In genomic region chr17:71195633-71196391, GRCm38 (mm10) we compare ENCODE assay signal across 8 mouse cellular contexts. TPM values are rescaled to one million over a fixed set of nuclear protein-coding genes. Genes with fewer than 3 reads are reported as not detected.
DNase-seq lines count a peak whose midpoint lies in the region; ATAC-seq and TF ChIP-seq lines count a peak whose summit lies in the region.

No protein-coding gene starts in this region.

- in situ Hi-C loops in CH12.LX (cut with MboI; ENCODE audit: low pct_ligation_motif_present, low pct_unique_long_range_greater_than_20kb, low sequenced_read_pairs), result no loop called here

- DNase-seq in gastrocnemius, adult 2 months, result no peak
- no peak for DNase-seq in gastrocnemius, postnatal 14 days
- DNase-seq in CH12.LX (ENCODE audit: extremely low read depth), result no peak
- DNase-seq in cerebellum, postnatal 36 days, result peak; percentile 21 to 42
- DNase-seq in heart, postnatal 36 days, result peak; percentile 44 to 56
- no peak for DNase-seq in liver, embryonic 11.5 days (ENCODE audit: low spot score)
- DNase-seq in naive thymus-derived CD4-positive, alpha-beta T cell, adult 2 months (ENCODE audit: low read depth), result peak; percentile 84
- DNase-seq in ovary, adult 18-20 months (ENCODE audit: low spot score), result no peak

- H3K27ac ChIP-seq in gastrocnemius, adult 2 months, result peak overlapping the region; percentile 54
- H3K27ac ChIP-seq in CH12.LX (ENCODE audit: insufficient read depth, low read depth), result no peak overlapping the region
- 0 out of 2 replicates have a peak overlapping the region, but pooled peaks have one; percentile 2 for H3K27ac ChIP-seq in liver, embryonic 11.5 days (ENCODE audit: low read depth, low read length)

- H3K4me2 ChIP-seq in CH12.LX (ENCODE audit: insufficient read depth, low read depth, poor library complexity, severe bottlenecking), result no peak overlapping the region; the same call in 1 of the 2 replicates
- 0 out of 2 replicates have a peak overlapping the region, but pooled peaks have one; percentile 20 for H3K4me2 ChIP-seq in liver, embryonic 11.5 days

- H3K27me3 ChIP-seq in CH12.LX (replicated peaks), result no peaks in the 10 kb centered on the region
- no peaks in the 10 kb centered on the region for H3K27me3 ChIP-seq in liver, embryonic 11.5 days (replicated peaks; ENCODE audit: control insufficient read depth, insufficient read depth, low read length)

- H3K9ac ChIP-seq in CH12.LX (ENCODE audit: insufficient read depth, low read depth), result no peak overlapping the region
- H3K9ac ChIP-seq in liver, embryonic 11.5 days (ENCODE audit: low read depth, low read length), result peak overlapping the region; percentile 25; the same call in 1 of the 2 replicates

- peak; percentile 77 for TF ChIP-seq RAD21 in CH12.LX (IDR thresholded peaks at IDR 0.05; ENCODE audit: low read depth, low read length)

- intact Hi-C loops in gastrocnemius, adult 2 months (cut with DNase I), result loop anchor here (2.0 to 5.0 kb wide), 5 partner anchors 69 to 349 kb away; no protein-coding TSS in a partner anchor
- intact Hi-C loops in gastrocnemius, postnatal 14 days (cut with DNase I; ENCODE audit: low total_unique reads), result loop anchor here (5.0 kb wide), 1 partner anchor 129 kb away; no protein-coding TSS in a partner anchor
- intact Hi-C loops in heart, postnatal 36 days (cut with DNase I), result loop anchor here (1.0 to 5.0 kb wide), 4 partner anchors 109 to 209 kb away; partner anchors contain the start of genes Myl12a and Myom1

- no peak for TF ChIP-seq EP300 in CH12.LX (IDR thresholded peaks at IDR 0.05; ENCODE audit: low read length)

- 54% methylated on average over 10 of the region's 10 CpGs for WGBS in liver, embryonic 11.5 days

- peaks cover 0 to 14% of the 10 kb centered on the region in 2 experiments for H3K36me3 ChIP-seq in CH12.LX (replicated peaks in 1 of 2; ENCODE audit: control insufficient read depth in 1 of 2, insufficient read depth in 1 of 2, low read length in 1 of 2)
- H3K36me3 ChIP-seq in liver, embryonic 11.5 days (ENCODE audit: control insufficient read depth, insufficient read depth, low read length), result peaks cover 3% of the 10 kb centered on the region; the same call in 1 of the 2 replicates

- peak overlapping the region; percentile 64 for H3K4me3 ChIP-seq in gastrocnemius, adult 2 months
- no peak overlapping the region for H3K4me3 ChIP-seq in CH12.LX (replicated peaks in 1 of 3; ENCODE audit: low read depth in 2 of 3, low read length in 2 of 3, poor library complexity in 1 of 3)
- H3K4me3 ChIP-seq in liver, embryonic 11.5 days (ENCODE audit: low read depth, low read length), result no peak overlapping the region

- ATAC-seq in liver, embryonic 11.5 days (replicated peaks; ENCODE audit: low FRiP score), result peak; percentile 53; the same call in 1 of the 2 replicates

- peak; percentile 77 for TF ChIP-seq CTCF in gastrocnemius, adult 2 months (IDR thresholded peaks at IDR 0.05)
- TF ChIP-seq CTCF in CH12.LX (conservative IDR thresholded peaks at IDR 0.05 in 1 of 2, IDR thresholded peaks at IDR 0.05 in 1 of 2; ENCODE audit: low read depth in 2 of 2, low read length in 2 of 2), result peak in 1 of 2 experiments; percentile 77; a peak in 2 of 4 replicates

- H3K4me1 ChIP-seq in CH12.LX (ENCODE audit: control insufficient read depth in 1 of 2, insufficient read depth in 2 of 2), result peaks cover 12 to 74% of the 10 kb centered on the region in 2 experiments
- H3K4me1 ChIP-seq in liver, embryonic 11.5 days (replicated peaks; ENCODE audit: control insufficient read depth, insufficient read depth, low read length), result peaks cover 31% of the 10 kb centered on the region

- TF ChIP-seq POLR2A in CH12.LX (IDR thresholded peaks at IDR 0.05; ENCODE audit: low read depth, low read length), result no peak

- dilution Hi-C loops in CH12.LX (cut with MboI; ENCODE audit: extremely low pct_ligation_motif_present, extremely low pct_unique_long_range_greater_than_20kb, low sequenced_read_pairs), result no loop called here

- peaks cover 47% of the 10 kb centered on the region for H3K79me2 ChIP-seq in CH12.LX (replicated peaks; ENCODE audit: control insufficient read depth, extremely low read depth, insufficient read depth, poor library complexity, severe bottlenecking)

- H3K9me3 ChIP-seq in CH12.LX (replicated peaks; ENCODE audit: low read length), result no peaks in the 10 kb centered on the region
- 0 out of 2 replicates have a peak, but pooled peaks cover 2% of the 10 kb centered on the region for H3K9me3 ChIP-seq in liver, embryonic 11.5 days (ENCODE audit: control insufficient read depth, low read length)

TF ChIP-seq in CH12.LX, 34 proteins besides CTCF, POLR2A, EP300 and RAD21:
- no peak for TF ChIP-seq TCF12 (IDR thresholded peaks at IDR 0.05; ENCODE audit: low read depth, low read length)
- TF ChIP-seq MYC (IDR thresholded peaks at IDR 0.05; ENCODE audit: low read depth, low read length), result no peak
- TF ChIP-seq IRF4 (IDR thresholded peaks at IDR 0.05; ENCODE audit: low read depth, low read length), result 0 out of 2 replicates have a peak, but pooled peaks have one; percentile 10
- TF ChIP-seq JUND (conservative IDR thresholded peaks at IDR 0.05; ENCODE audit: low read depth, low read length), result no peak
- TF ChIP-seq SMC3 (IDR thresholded peaks at IDR 0.05; ENCODE audit: low read depth, low read length), result peak; percentile 68
- peak; percentile 31 for TF ChIP-seq ZC3H11A (IDR thresholded peaks at IDR 0.05; ENCODE audit: low read depth, low read length)

RNA-seq across cellular contexts. Expression of gene Lpin2, which starts 13.5 kb away (rescaled TPM):
- total RNA-seq in gastrocnemius, adult 2 months (2021), result 1 to 10 TPM; 5.3 to 5.6 TPM
- total RNA-seq in gastrocnemius, postnatal 14 days (2021), result 1 to 10 TPM; 6.1 to 6.3 TPM
- total RNA-seq in CH12.LX (2012; rRNA removed) (25.1 and 28.1 TPM in 2 replicates), CH12.LX (2014; rRNA removed) (25.4 TPM in 2 replicates)
- 30.4 and 31.4 TPM in 2 replicates for polyA plus RNA-seq in CH12.LX (2012; ENCODE audit: insufficient read length, low read depth)
- 1 to 10 TPM; 7.0 to 7.4 TPM for total RNA-seq in heart, postnatal 36 days (2021)
- 37.7 and 37.9 TPM in 2 replicates for polyA plus RNA-seq in liver, embryonic 11.5 days (2014; fragmentation: Nextera tagmentation; extraction: Ambion mirVana)

Comparison
In these comparisons a context has a peak if more than half of its experiments do, and no peak if none do; other contexts are left out.
1. DNase-seq: peak in cerebellum, postnatal 36 days (2 of 2), heart, postnatal 36 days (2 of 2) and naive thymus-derived CD4-positive, alpha-beta T cell, adult 2 months (single experiment); none in gastrocnemius, adult 2 months (single experiment), gastrocnemius, postnatal 14 days (single experiment), CH12.LX (single experiment), liver, embryonic 11.5 days (single experiment) and ovary, adult 18-20 months (single experiment).